Mouse (Mus musculus): Measurements from ENCODE around the gene H2afy2. TPM values are rescaled to one million over a fixed set of nuclear protein-coding genes. Genes with fewer than 3 reads are reported as not detected.
A peak's percentile ranks its signal among the peaks of the same experiment; 100 is the strongest.

H2afy2 gene
- total RNA-seq, 2 experiments from 2014 or later, result not detected

GRCm38 (mm10) chr10:61736671-61737078 is 47.3 kb downstream of the H2afy2 start:
- no peak for ATAC-seq (replicated peaks; ENCODE audit: low FRiP score, poor library complexity, severe bottlenecking)

- ATAC-seq (replicated peaks; ENCODE audit: low FRiP score, poor library complexity, severe bottlenecking), result peak; percentile 75
Measured at GRCm38 (mm10) chr10:61734377-61734776, 49.6 kb downstream of the H2afy2 start.

GRCm38 (mm10) chr10:61730171-61730570 is 53.8 kb downstream of the H2afy2 start:
- no peak for ATAC-seq (replicated peaks; ENCODE audit: low FRiP score, poor library complexity, severe bottlenecking)

- ATAC-seq (replicated peaks; ENCODE audit: low FRiP score, poor library complexity, severe bottlenecking), result no peak
Measured at GRCm38 (mm10) chr10:61729181-61729580, 54.8 kb downstream of the H2afy2 start.

- no peak for ATAC-seq (replicated peaks; ENCODE audit: low FRiP score, poor library complexity, severe bottlenecking)
Measured at GRCm38 (mm10) chr10:61723271-61723670, 60.7 kb downstream of the H2afy2 start.

- ATAC-seq (replicated peaks; ENCODE audit: low FRiP score, poor library complexity, severe bottlenecking), result no peak
Measured at GRCm38 (mm10) chr10:61722215-61722614, 61.7 kb downstream of the H2afy2 start.

- ATAC-seq (replicated peaks; ENCODE audit: low FRiP score, poor library complexity, severe bottlenecking), result no peak
Measured at GRCm38 (mm10) chr10:61720331-61720730, 63.6 kb downstream of the H2afy2 start.

GRCm38 (mm10) chr10:61717406-61718296 is 66.3 kb downstream of the H2afy2 start:
- ATAC-seq (replicated peaks; ENCODE audit: low FRiP score, poor library complexity, severe bottlenecking), result no peak

- ATAC-seq (replicated peaks; ENCODE audit: low FRiP score, poor library complexity, severe bottlenecking), result no peak
Measured at GRCm38 (mm10) chr10:61715996-61716864, 67.7 kb downstream of the H2afy2 start.

- no peak; the same call in none of the 2 replicates for ATAC-seq (replicated peaks; ENCODE audit: low FRiP score, poor library complexity, severe bottlenecking)
Measured at GRCm38 (mm10) chr10:61715462-61715837, 68.5 kb downstream of the H2afy2 start.

GRCm38 (mm10) chr10:61714771-61715461 is 69.0 kb downstream of the H2afy2 start, which contains the start of gene Aifm2:
Gene Aifm2, plus strand, starts transcription at chr10:61715263.
- ATAC-seq (replicated peaks; ENCODE audit: low FRiP score, poor library complexity, severe bottlenecking), result peak; percentile 93

GRCm38 (mm10) chr10:61714146-61714545 is 69.8 kb downstream of the H2afy2 start:
- peak; percentile 67 for ATAC-seq (replicated peaks; ENCODE audit: low FRiP score, poor library complexity, severe bottlenecking)

GRCm38 (mm10) chr10:61713601-61714000 is 70.3 kb downstream of the H2afy2 start:
- no peak for ATAC-seq (replicated peaks; ENCODE audit: low FRiP score, poor library complexity, severe bottlenecking)

- ATAC-seq (replicated peaks; ENCODE audit: low FRiP score, poor library complexity, severe bottlenecking), result no peak
Measured at GRCm38 (mm10) chr10:61706412-61707375, 77.3 kb downstream of the H2afy2 start.

GRCm38 (mm10) chr10:61704663-61705062 is 79.3 kb downstream of the H2afy2 start:
- ATAC-seq (replicated peaks; ENCODE audit: low FRiP score, poor library complexity, severe bottlenecking), result no peak

- no peak for ATAC-seq (replicated peaks; ENCODE audit: low FRiP score, poor library complexity, severe bottlenecking)
Measured at GRCm38 (mm10) chr10:61697028-61697427, 86.9 kb downstream of the H2afy2 start.

- no peak for ATAC-seq (replicated peaks; ENCODE audit: low FRiP score, poor library complexity, severe bottlenecking)
Measured at GRCm38 (mm10) chr10:61696560-61696823, 87.5 kb downstream of the H2afy2 start.

- peak; percentile 32 for ATAC-seq (replicated peaks; ENCODE audit: low FRiP score, poor library complexity, severe bottlenecking)
Measured at GRCm38 (mm10) chr10:61695703-61696559, 88.0 kb downstream of the H2afy2 start.

Data from erythroblast, adult 5-6 weeks (primary cell).